Mouse (Mus musculus) heart, postnatal 0 days (tissue): ENCODE data around the gene Camta1. TPM values are rescaled to one million over a fixed set of nuclear protein-coding genes. Genes with fewer than 3 reads are reported as not detected.

Source experiments
- ATAC-seq: fragments of 200-750 bp; cut with Nextera tagmentation; 2 replicates; pipeline ENCODE4 v1.8.0; 2017; ENCODE audit warnings: low read depth, moderate number of reproducible peaks, moderate library complexity; ENCODE audit not compliant: insufficient read depth
- DNase-seq: peaks from one replicate; pipeline ENCODE4 v3.0.0-alpha.2; 2016; ENCODE audit warnings: low spot score
- H3K27ac ChIP-seq: fragments of 300-500 bp; sonication (generic); 2 replicates; pipeline ENCODE4 v1.5.1; 2014; ENCODE audit warnings: low read depth, mild to moderate bottlenecking
- H3K27me3 ChIP-seq: fragments of 300-500 bp; sonication (generic); 2 replicates; pipeline ENCODE4 v1.6.1; 2014; ENCODE audit warnings: low read length, mixed read lengths; ENCODE audit not compliant: control insufficient read depth, insufficient read depth
- H3K36me3 ChIP-seq: fragments of 300-500 bp; sonication (generic); replicated peaks from 2 replicates; pipeline ENCODE4 v1.6.1; 2014; ENCODE audit warnings: low read length, mixed read lengths; ENCODE audit not compliant: control insufficient read depth, insufficient read depth
- H3K4me1 ChIP-seq: fragments of 300-500 bp; sonication (generic); 2 replicates; pipeline ENCODE4 v1.6.1; 2014; ENCODE audit warnings: antibody characterized with exemption; ENCODE audit not compliant: control insufficient read depth, insufficient read depth
- H3K4me2 ChIP-seq: fragments of 300-500 bp; sonication (generic); 2 replicates; pipeline ENCODE4 v1.6.1; 2014; ENCODE audit warnings: low read depth, mild to moderate bottlenecking, low read length, moderate library complexity
- H3K4me3 ChIP-seq: fragments of 300-500 bp; sonication (generic); 2 replicates; pipeline ENCODE4 v1.5.1; 2014; ENCODE audit warnings: low read depth, low read length
- H3K9ac ChIP-seq: fragments of 300-500 bp; sonication (generic); replicated peaks from 2 replicates; pipeline ENCODE4 v1.6.1; 2014; ENCODE audit warnings: low read depth, low read length, mixed read lengths
- H3K9me3 ChIP-seq: fragments of 300-500 bp; sonication (generic); replicated peaks from 2 replicates; pipeline ENCODE4 v1.6.1; 2016; ENCODE audit warnings: low read length; ENCODE audit not compliant: control insufficient read depth
- CTCF ChIP-seq: IDR thresholded peaks from 2 replicates; pipeline ENCODE4 v1.5.1; 2016; ENCODE audit warnings: antibody characterized with exemption, control low read depth, low read depth
- EP300 ChIP-seq: IDR thresholded peaks from 2 replicates; pipeline ENCODE4 v1.6.1; 2016; ENCODE audit warnings: antibody characterized with exemption, low read depth
- WGBS: fragments of 180-500 bp; shearing (Covaris S2); extraction: QIAGEN DNeasy Blood & Tissue Kit; methylation state at CpG from one replicate; pipeline ENCODE4 v1.1.7; 2014; 5-methylcytosine and 5-hydroxymethylcytosine counted together
- polyA plus RNA-seq: library from polyadenylated mRNA; unstranded; fragments of >200 nt; fragmentation: Nextera tagmentation; extraction: Ambion mirVana; gene quantifications from 2 replicates; pipeline ENCODE4 v1.2.1, GENCODE M21; 2015
- total RNA-seq: library from RNA; depleted of rRNA; stranded (reverse); fragments of >200 nt; gene quantifications from 2 replicates; pipeline ENCODE4 v1.2.3, GENCODE M21; 2014; ENCODE audit warnings: low replicate concordance

Gene Camta1
- total and polyA plus RNA-seq, 2 experiments from 2014 or later = 72.7 to 240 TPM

- Histone ChIP-seq H3K36me3 (no peaks in the 10 kb centered on the region), H3K4me1 (no peaks in the 10 kb centered on the region), H3K27ac (no peak overlapping the region), H3K4me2 (no peak overlapping the region), H3K4me3 (no peak overlapping the region), H3K9ac (no peak overlapping the region), H3K27me3 (no peaks in the 10 kb centered on the region), H3K9me3 (no peaks in the 10 kb centered on the region)
- DNase-seq (no peak), ATAC-seq (no peak)
- TF ChIP-seq CTCF = no peak
- no peak for TF ChIP-seq EP300
- WGBS = 81% methylated on average over 7 of the region's 7 CpGs
Measured at GRCm38 (mm10) chr4:151207566-151207965, 654.1 kb downstream of the Camta1 start.

GRCm38 (mm10) chr4:151202891-151203290 is 658.8 kb downstream of the Camta1 start:
- no peaks in the 10 kb centered on the region for H3K27me3 ChIP-seq
- H3K4me2 ChIP-seq = no peak overlapping the region
- ATAC-seq (no peak), DNase-seq (no peak)
- WGBS = 84% methylated on average over 6 of the region's 6 CpGs
- H3K4me1 ChIP-seq = no peaks in the 10 kb centered on the region
- H3K27ac ChIP-seq = no peak overlapping the region
- no peaks in the 10 kb centered on the region for H3K36me3 ChIP-seq
- H3K4me3 ChIP-seq = no peak overlapping the region
- TF ChIP-seq EP300 (no peak), CTCF (no peak)
- no peaks in the 10 kb centered on the region for H3K9me3 ChIP-seq
- no peak overlapping the region for H3K9ac ChIP-seq

- H3K4me1 ChIP-seq = no peaks in the 10 kb centered on the region
- no peak overlapping the region for H3K27ac ChIP-seq
- H3K4me3 ChIP-seq = no peak overlapping the region
- TF ChIP-seq CTCF = no peak
- no peak for TF ChIP-seq EP300
- ATAC-seq (no peak), DNase-seq (no peak)
- H3K36me3 ChIP-seq = no peaks in the 10 kb centered on the region
- H3K27me3 ChIP-seq = no peaks in the 10 kb centered on the region
- H3K4me2 ChIP-seq = no peak overlapping the region
- no peak overlapping the region for H3K9ac ChIP-seq
- WGBS = 76% methylated on average over 9 of the region's 9 CpGs
- no peaks in the 10 kb centered on the region for H3K9me3 ChIP-seq
Measured at GRCm38 (mm10) chr4:151200316-151200715, 661.4 kb downstream of the Camta1 start.

GRCm38 (mm10) chr4:151195126-151195525 is 666.5 kb downstream of the Camta1 start:
- H3K4me2 ChIP-seq = no peak overlapping the region

GRCm38 (mm10) chr4:151194715-151195097 is 667.0 kb downstream of the Camta1 start:
- Histone ChIP-seq H3K4me2 (no peak overlapping the region), H3K4me3 (no peak overlapping the region), H3K9me3 (no peaks in the 10 kb centered on the region), H3K36me3 (no peaks in the 10 kb centered on the region), H3K9ac (no peak overlapping the region; the same call in 1 of the 2 replicates), H3K27me3 (no peaks in the 10 kb centered on the region), H3K27ac (peak overlapping the region; percentile 80), H3K4me1 (peaks cover 14% of the 10 kb centered on the region)
- DNase-seq = peak; percentile 44
- 17% methylated on average over 4 of the region's 4 CpGs for WGBS
- ATAC-seq = peak; percentile 86
- TF ChIP-seq CTCF = no peak
- TF ChIP-seq EP300 = no peak

More at GRCm38 (mm10) chr4:151195126-151195525, 666.5 kb downstream of the Camta1 start:
- Histone ChIP-seq H3K4me1 (peaks cover 14% of the 10 kb centered on the region), H3K9ac (no peak overlapping the region; the same call in 1 of the 2 replicates), H3K4me3 (no peak overlapping the region), H3K9me3 (no peaks in the 10 kb centered on the region), H3K36me3 (no peaks in the 10 kb centered on the region), H3K27me3 (no peaks in the 10 kb centered on the region), H3K27ac (peak overlapping the region; percentile 80)
- DNase-seq = no peak
- ATAC-seq = peak; percentile 56
- 42% methylated on average over 10 of the region's 10 CpGs for WGBS
- no peak for TF ChIP-seq CTCF
- no peak for TF ChIP-seq EP300

GRCm38 (mm10) chr4:151194030-151194714 is 667.5 kb downstream of the Camta1 start:
- TF ChIP-seq EP300 = no peak
- 0 out of 2 replicates have a peak, but pooled peaks have one; percentile 5 for TF ChIP-seq CTCF
- H3K27ac ChIP-seq = peak overlapping the region; percentile 80
- ATAC-seq (peak; percentile 55), DNase-seq (peak; percentile 34)
- H3K9me3 ChIP-seq = no peaks in the 10 kb centered on the region
- H3K27me3 ChIP-seq = no peaks in the 10 kb centered on the region
- peaks cover 14% of the 10 kb centered on the region for H3K4me1 ChIP-seq
- no peak overlapping the region for H3K4me2 ChIP-seq
- H3K9ac ChIP-seq = no peak overlapping the region
- no peak overlapping the region for H3K4me3 ChIP-seq
- 37% methylated on average over 11 of the region's 11 CpGs for WGBS
- no peaks in the 10 kb centered on the region for H3K36me3 ChIP-seq
